Mouse (Mus musculus) CD4-positive, CD25-positive, alpha-beta regulatory T cell, adult 2 months (primary cell): ENCODE measurements at regions not wholly inside any gene's neighbourhood (a gene's known extent, or its start where the extent isn't known, plus 50 kb on each side); places are given as distances from the start of the nearest gene placed in this dataset.

Experiments used
- DNase-seq: peaks from one replicate; pipeline ENCODE4 v3.0.0-alpha.2; 2012; ENCODE audit warnings: low read depth, low spot score

DNA sequence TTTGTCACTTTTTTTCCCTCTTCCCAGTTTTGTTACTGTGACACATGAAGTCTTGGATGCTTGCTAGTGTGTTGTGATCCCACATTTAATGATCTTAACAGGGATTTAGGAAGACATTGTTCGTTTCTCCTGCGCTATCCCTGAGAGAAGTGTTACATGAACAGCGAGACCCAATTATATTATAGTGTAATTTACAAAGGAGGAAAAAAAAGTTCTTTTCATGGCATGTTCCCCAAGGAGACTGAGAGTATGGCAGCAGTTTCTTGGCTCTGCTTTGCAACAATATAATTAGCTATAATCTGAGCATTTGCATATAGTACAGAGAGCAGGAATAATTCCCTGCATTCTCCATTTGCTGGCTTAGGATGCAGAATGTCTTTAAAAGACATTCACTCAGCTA, 168.6 kb downstream of the Insc start:
- no peak for DNase-seq

DNA sequence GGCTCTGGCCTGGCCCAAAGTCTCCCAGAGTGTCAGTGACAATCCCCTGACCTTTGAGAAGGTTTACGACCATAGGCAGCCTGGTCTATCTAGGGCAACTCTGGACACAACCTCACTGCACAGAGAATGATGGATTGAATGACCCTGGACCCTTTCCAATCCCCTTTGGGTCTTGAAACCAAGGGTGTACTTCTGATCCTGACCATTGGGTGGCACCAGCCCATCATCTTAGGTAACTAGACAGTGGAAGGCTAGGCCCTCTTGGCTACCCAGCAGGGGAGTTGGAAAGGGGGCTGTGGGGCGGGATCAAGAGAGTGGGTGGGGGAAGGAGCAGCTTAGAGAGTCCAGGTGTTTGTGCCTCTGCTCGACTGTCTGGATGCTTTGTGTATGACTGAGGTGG, 178.7 kb downstream of the Insc start:
- peak; percentile 18 for DNase-seq

DNA sequence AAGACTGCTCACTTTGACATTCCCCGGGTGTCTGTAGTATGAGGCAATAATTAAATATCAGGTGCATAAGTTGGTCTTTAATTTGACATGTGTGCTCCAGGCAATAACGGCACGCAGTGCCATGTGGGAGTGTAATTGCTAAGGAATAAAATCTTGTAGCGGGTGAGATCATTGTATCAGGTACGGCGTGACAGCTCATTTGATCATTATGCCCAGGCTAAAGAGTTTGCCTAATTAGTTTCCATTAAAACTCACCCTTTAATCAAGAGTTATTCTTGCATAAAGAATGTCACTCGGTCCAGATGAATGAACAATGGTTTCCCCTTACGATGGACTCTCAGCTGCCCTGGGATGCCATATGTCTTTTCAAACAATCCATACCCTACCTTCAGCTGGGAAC, 190.4 kb downstream of the Insc start:
- no peak for DNase-seq

DNA sequence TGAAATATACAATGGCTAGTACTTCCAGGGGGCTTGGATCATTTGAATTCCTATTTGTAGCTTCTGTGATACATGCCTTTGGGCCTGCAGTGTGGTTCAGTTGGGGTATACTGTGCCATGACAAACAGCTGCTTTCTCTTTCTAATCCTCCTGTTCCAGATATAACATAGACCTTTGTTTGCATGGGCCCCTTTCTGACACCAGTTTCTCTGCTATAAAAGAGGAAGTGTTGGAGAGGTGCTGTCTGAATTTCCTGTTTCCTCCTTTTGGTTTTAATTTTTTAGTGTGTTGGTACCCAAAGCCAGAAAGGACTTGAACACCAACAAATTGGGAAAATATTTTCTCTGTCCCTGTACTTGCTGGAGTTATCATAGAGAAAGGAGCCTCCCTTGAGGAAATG, 207.3 kb downstream of the Insc start:
- DNase-seq = no peak

DNA sequence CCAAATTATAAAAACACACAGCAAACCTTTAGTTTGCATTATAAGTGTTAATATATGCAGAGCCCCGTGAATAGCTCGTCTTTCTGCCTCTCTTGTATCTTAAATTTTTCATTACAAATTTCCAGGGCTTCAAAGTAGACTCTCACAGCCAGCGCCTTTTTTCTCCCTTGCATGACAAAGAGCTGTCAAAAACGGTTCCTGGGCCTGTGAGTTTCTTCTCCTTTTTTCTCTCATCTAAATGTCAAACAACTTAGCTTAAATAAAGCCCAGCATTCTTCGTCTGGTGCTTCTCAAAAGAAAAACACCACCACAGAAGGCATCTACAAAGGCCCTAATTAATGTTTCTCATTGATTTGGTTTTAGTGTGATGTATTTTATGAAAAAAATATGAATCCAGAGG, 219.7 kb downstream of the Insc start:
- no peak for DNase-seq

DNA sequence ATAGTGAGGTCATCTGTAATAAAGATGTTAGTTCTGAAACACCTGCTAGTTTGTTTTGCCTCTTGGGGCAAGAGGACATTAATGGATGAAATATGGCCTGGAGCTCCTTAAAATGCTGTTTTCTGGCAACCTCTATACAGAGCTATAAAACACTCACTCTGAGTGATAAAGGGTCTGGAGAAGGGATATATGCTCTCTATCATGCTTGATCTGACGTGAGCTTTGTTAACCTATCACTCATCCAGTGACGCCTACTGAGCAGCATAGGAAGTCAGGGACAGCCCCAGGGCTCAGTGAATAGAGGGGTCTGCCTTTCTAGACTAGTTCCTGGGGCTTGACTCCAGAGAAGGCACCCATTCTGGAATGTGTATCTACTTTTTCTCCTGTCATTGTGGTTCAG, 222.4 kb downstream of the Insc start:
- no peak for DNase-seq

DNA sequence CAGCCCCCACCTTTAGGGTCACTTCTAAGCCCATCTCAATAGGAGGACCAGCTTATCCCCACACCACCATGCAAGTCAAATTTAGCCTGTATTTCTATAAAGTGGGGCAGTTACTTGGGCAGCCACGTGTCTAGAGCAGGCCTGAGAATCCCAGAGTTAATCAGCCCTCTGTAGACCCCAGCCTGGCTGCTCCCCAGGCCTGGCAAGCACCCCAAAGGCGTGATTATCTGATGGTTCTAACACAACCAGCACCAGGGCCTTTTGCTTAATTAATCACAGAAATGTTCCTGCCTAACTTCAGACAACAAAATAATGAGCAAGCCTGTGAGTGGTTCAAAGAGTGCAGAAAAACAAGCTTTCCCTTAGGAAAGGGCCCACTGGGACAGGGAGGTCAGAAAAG, 243.0 kb downstream of the Insc start:
- no peak for DNase-seq

DNA sequence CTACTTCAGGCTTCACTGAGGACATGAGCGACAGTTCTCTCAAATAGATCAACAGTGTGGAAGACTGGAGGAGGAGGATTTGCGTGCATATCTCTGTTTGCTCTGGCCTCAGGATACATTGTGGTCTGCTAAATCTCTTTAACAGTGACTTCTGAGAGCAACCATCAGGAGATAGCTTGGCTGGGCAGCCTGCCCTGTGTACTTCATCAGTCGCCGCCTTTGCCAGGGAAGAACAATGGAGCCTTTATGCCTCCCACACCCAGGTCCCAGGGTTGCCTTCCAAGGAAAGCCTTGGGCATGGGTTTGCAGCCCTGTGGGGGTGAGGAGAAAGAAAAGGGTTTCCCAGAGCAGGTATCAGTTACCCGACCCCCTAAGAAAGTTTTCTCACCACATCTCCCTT, 247.8 kb downstream of the Insc start:
- DNase-seq = no peak

DNA sequence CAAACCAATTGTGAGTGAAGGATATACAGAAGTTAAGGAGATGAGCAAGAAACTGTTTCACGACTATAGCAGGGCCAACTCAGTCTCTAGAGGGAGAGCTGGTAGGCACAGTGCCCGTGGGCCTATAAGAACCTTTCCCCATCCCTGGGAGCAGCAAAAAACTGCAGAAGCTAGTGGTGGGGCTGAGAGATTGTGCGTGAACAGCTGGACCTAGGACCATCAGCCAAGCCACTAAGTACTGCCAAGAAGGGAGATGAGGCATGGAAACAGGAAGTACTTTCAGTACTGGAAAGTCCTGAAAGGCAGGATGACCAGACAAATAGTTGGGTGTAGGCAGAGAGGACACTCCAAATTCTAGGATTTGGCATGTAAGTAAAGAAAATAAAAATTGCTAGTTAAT, 248.9 kb downstream of the Insc start:
- no peak for DNase-seq

DNA sequence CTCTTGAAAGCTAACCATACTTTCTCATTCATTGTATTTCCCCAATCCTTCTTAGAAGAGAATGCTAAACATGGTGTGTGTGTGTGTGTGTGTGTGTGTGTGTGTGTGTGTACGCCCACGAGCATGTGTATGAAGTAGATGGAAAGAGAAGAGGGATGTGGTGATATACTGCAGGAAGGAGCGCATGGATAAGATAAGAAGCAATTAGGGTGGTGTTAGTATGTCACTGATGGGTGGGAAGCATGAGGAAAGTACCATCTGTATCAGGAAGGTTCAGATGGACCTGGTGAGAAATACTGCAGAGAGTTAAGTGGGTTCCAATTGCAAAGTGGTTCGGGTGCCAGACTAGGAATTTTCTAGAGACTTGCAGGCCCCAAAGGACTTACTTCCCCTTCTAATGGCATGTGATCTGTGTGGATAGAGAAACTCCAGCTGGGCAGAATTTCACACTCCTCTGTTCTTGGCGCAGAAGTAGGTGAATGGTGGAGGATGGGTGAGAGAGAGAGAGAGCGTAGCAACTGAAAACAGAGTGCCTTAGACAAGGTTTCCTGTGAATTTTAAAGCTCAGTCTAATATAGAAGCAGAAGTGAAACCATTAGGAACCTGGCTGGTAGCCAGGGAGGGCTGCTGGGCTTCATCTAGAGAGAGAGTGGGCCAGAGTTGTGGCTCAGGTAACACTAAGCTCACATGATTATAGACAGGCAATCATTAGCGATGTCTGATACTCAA, 257.5 kb downstream of the Insc start:
- DNase-seq = no peak

DNA sequence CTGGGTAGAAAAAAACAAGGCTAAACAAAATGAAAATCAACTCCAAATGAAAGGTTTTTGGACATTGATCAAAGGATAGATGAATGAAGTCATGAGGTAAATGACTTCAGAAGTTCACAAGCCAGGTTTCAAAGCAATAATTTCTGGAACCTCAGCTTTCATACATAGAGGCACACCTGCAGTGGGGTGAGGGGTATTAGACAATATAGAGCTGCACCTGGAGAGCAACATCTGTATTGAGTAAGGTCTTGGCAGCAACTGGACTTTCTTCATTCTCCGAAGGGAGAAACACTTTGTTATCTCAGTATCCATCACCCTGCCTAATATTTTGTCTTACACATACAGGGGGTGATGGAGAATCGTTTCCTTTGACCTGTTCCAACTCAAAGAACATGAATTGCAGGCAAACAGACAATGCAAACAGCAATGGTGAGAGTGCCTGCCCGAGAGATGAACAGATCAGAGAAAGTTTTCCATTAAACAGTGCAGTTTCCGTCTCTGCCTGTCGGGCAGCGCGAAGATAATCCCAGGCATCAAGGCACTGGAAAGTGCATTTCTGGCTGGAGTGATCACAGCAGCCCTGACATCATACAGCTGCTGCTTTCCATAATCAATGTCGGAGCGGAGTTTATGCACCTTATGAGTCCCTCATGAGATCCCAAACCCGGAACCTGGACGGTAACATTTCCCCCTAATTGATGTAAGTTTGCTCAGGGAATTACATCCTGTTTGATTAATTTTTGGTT, 270.9 kb downstream of the Insc start:
- no peak for DNase-seq

DNA sequence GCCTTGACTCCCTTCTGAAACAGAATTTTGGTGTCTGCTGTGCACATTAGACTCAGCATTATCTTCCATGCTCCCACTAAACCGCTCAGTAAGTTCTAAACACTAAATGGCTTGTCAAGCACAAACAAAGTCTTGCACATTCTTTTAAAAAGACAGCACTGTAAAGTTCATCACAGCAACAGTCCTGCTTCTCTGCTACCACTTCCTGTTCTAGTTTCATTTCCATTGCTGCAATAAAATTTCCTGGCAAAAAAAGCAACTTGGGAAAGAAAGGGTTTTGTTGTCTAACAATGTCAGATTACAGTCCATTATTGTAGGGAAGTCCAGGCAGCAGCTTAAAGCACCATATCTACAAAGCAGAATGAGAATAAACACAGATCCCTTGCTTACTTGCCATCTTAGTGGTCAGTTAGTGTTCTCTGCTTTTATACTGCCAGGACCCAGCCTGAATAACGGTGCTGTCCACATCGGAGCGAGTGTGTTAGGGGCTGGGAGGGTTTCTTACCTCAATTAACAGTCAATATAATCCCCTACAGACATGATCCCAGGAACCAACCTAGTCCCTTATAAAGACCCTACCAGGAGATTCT, 276.0 kb downstream of the Insc start:
- DNase-seq = no peak

DNA sequence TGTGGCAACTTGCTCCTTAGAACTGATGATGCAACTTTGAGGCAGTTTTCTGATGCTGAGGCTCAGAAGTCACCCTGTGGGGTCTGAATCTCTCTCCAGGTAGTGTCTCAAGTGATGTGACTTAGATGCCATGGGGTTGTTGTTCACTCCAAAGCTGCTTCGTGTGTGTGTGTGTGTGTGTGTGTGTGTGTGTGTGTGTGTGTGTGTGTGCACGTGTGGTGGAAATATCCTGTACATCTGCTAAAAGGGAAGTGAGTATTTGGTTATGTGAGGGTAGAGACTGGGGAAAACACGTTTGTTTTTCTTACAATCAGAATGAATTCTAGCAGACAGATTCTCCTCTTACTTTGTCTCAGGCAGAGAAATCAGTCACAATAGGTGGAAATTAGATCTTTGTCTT, 276.5 kb downstream of the Insc start:
- no peak for DNase-seq

DNA sequence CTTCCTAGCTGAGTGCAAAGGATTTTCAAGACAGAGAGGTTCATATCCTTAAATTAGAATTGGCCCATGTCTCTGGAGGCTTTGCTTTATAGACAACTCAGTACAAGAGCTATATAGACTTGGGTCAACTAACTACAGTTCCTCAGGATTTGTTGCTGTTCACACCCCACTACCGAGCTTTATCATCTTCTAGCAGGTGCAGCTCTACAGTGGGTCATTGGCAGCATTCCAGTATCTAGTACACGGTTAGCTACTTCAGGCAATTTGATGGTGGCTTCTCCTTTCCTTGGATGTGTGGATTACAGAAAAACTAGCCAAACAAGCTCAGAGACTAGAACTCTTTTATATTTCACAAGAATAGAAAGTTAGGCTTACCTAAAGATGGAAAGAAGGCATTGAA, 282.3 kb downstream of the Insc start:
- DNase-seq = no peak

DNA sequence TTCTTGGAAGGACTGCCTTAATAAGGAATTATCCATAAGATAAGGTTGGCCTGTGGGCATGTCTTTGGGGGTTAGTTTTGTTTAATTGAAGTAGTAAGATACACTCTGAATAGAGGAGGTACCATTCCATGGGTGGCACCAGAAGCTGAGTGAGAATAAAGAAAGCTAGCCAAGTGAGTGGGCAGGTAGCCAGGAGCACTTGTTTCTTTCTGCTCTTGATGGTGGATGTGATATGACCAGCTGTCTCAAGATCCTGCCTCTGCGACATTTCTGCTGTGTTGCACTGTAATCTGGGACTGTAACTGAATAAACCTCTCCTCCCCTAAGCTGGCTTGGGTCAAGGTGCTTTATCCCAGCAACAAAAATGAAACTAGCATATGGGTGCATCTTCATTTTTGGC, 284.2 kb downstream of the Insc start:
- DNase-seq = no peak

DNA sequence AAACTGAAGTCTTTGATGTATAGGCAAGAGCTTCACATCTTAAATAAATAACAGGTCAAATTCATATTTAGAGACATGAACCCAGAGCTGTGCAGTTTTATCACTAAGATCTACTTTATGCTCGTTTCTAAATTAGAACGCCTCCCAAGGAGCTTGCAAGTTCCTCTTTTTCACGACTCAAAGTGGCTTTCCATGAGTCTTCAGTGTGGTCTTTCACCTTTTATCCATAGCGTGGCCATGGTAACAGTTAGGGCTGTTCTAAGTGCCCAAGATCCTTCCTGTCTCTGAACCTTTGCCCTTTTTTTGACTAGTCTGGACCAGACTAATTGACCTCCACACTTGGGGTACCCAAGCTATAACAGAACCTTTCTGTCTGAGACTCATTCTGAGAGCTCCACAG, 290.5 kb downstream of the Insc start:
- DNase-seq = no peak

DNA sequence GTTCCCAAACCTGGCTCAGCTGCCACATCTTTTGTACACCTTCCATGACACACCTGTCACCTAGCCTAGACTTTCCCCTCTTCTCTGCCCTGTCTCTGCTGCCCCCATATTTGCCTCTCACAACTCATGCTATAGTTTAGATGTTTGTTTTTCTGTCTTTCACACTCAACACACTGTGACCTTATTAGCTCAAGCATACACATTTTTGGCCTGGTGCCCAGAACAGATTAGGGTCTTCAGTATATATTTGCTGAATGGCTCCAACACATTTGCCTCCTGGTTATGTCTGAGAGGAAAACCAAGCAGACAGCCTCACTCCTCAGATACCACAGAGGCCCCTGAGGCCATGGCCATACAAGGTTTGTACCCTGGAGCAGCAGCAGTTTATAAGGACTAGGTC, 312.0 kb downstream of the Insc start:
- no peak for DNase-seq

DNA sequence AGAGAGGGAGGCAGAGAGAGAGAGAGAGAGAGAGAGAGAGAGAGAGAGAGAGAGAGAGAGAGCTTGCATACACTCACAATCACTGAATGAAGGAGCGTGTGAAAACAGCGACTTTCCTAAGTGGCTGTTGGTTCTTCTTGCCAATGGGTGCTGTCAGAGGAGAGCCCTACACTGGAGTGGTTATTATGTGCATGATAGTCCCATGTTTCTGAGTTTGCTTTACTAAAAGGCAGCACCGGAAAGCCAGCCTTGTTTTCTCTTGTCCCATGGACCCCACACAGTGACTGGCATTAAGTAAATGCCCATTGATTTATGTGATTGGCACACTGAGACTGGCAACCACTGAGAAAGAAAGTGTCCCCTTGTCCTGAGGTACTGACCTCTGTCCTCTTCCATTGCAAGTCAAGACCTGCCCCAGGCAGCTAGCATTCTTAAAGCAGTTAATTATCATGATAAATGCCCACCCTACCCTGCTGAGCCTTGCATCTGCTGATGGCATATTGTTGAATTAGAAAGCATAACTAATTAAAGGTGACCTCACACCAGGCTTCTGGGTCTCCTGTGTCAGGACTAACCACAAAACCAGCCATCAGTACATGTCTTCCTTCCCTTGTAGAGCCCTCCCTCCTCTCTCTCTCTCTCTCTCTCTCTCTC, 313.6 kb downstream of the Insc start:
- no peak for DNase-seq

DNA sequence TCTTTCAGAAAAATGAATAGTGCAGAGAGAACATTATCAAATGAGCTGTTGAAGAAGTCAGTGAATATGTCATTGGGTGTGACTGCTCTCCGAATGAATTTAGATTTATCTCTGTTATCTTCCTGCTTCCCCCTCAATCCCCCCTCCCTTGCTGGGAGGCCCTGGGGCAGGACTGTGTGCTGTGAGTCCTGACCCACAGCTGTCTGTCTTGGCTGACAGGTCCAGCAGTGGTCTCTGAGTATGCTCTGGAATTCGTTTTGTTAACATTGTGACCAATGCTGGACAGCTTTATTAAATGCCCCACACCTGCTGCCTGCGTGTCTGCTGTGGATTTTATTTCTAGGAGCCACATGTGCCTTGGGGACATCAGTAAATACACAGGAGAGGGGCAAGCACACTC, 314.2 kb downstream of the Insc start:
- no peak for DNase-seq

DNA sequence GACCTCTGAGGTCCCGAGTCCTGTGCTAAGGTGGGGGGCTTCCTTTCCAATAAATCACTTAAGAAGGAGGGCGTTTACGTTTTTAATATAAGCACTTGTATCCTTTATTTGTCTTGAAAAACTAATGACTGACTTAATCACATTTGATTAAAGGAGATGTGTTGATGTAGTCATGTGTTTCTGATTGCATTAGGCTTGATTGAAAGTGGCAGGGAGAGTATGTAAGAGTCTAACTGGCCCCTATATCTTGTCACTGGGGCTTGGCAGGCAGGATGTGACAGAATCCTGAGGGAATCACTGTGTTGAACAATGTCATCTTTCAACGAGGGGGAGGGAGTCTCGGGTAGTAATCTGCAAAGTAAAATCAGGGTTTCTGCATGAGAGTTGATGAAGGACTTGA, 316.7 kb downstream of the Insc start:
- DNase-seq = no peak

DNA sequence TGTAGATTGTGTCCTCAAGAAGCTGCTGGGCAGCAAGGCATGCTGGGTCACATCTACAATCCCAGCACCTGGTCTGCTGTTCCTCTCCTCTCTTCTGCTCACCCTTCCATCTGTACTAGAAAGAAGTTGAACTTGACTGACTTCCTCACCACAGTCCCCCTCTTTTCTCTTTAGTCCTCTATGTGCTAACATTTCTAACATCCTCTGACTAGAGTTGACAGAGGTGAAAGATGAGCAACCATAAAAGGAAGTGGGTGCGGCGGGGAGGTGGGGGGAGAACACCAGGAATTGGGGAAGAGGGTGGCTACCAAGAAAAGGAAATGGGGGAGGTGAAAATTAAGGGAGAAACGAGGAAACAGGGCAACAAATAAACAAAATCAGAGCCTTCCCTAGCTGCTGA, 319.3 kb downstream of the Insc start:
- DNase-seq = no peak

DNA sequence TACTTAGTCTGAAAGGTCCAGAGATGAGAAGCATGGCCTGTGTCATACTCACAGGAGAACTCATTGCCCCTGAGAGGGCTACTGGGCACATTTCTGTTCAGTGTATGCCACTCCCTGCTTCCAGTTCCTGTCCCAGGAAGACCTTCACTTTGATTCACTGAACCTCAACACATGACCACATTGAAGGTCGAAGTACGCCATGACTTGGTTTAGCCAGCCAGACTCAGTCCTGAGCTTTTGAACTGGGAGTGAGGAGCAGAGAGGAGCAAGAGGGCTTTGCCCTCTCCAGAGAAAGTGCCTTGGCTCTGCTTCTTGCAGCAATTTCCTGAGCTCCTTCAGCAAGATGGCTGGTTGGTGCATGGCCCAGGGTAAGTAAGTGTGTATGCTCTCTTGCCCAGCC, 324.1 kb downstream of the Insc start:
- DNase-seq = no peak

DNA sequence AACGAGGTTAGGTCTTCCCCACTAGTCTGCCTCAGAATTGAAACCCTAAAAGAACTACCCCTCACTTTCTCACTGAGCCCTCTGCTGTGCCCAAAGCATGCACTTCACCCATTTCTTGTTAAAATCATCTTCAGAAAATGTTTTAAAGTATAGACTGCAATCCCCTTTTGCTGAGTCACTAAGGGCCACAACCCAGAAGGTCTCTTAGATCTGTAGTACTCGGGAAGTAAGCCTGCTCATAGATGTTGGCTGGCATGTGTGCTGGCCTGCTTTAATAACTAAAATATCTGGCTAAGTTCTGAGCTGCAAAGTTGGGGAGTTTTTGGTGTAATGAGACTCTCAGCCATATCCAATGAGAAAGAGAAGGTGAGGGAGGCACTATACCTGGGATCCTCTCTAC, 329.9 kb downstream of the Insc start:
- no peak for DNase-seq
